Mouse (Mus musculus): ENCODE results near the gene Tirap. TPM values are rescaled to one million over a fixed set of nuclear protein-coding genes. Genes with fewer than 3 reads are reported as not detected.
A peak's percentile ranks its signal among the peaks of the same experiment; 100 is the strongest.

Gene Tirap
- 2.6 and 4.0 TPM in 2 replicates for polyA plus RNA-seq (2012; rRNA removed)

- H3K27me3 ChIP-seq (ENCODE audit: control insufficient read depth, insufficient read depth, low read length): no peaks in the 10 kb centered on the region
- H3K27ac ChIP-seq (ENCODE audit: control insufficient read depth, insufficient read depth, low read depth, low read length): no peak within 1 kb of the TSS
- peaks cover 2% of the 10 kb centered on the region for H3K36me3 ChIP-seq (ENCODE audit: control insufficient read depth, insufficient read depth, low read length)
- H3K4me3 ChIP-seq (ENCODE audit: control insufficient read depth, low read depth, low read length): peak within 1 kb of the TSS; percentile 80
- TF ChIP-seq POLR2A (IDR thresholded peaks at IDR 0.05; ENCODE audit: control insufficient read depth, low read depth, low read length): no peak
- peak; percentile 76 for TF ChIP-seq CTCF (IDR thresholded peaks at IDR 0.05; ENCODE audit: control insufficient read depth, insufficient read depth, insufficient replicate concordance, low read depth, low read length)
- H3K4me1 ChIP-seq (ENCODE audit: control insufficient read depth, insufficient read depth, low read length): peaks cover 5% of the 10 kb centered on the region
These were observed at the start of gene Tirap, which contains the start of gene Srpr for GRCm38 (mm10) chr9:35199772-35200471. TSS of gene Tirap (minus strand) at chr9:35200291. TSS of gene Srpr (plus strand) at chr9:35200175.

- Histone ChIP-seq H3K27me3 (ENCODE audit: control insufficient read depth, insufficient read depth, low read length) (no peaks in the 10 kb centered on the region), H3K4me1 (ENCODE audit: control insufficient read depth, insufficient read depth, low read length) (no peaks in the 10 kb centered on the region), H3K27ac (ENCODE audit: control insufficient read depth, insufficient read depth, low read depth, low read length) (no peak overlapping the region), H3K36me3 (ENCODE audit: control insufficient read depth, insufficient read depth, low read length) (no peaks in the 10 kb centered on the region; the same call in 1 of the 2 replicates), H3K4me3 (ENCODE audit: control insufficient read depth, low read depth, low read length) (no peak overlapping the region)
- no peak for TF ChIP-seq POLR2A (IDR thresholded peaks at IDR 0.05; ENCODE audit: control insufficient read depth, low read depth, low read length)
- no peak for TF ChIP-seq CTCF (IDR thresholded peaks at IDR 0.05; ENCODE audit: control insufficient read depth, insufficient read depth, insufficient replicate concordance, low read depth, low read length)
These were observed 49.4 kb upstream of the Tirap start for GRCm38 (mm10) chr9:35249476-35249875.

- TF ChIP-seq POLR2A (IDR thresholded peaks at IDR 0.05; ENCODE audit: control insufficient read depth, low read depth, low read length) (no peak), CTCF (IDR thresholded peaks at IDR 0.05; ENCODE audit: control insufficient read depth, insufficient read depth, insufficient replicate concordance, low read depth, low read length) (no peak)
- H3K4me1 ChIP-seq (ENCODE audit: control insufficient read depth, insufficient read depth, low read length): no peaks in the 10 kb centered on the region
- H3K4me3 ChIP-seq (ENCODE audit: control insufficient read depth, low read depth, low read length): no peak overlapping the region
- H3K36me3 ChIP-seq (ENCODE audit: control insufficient read depth, insufficient read depth, low read length): no peaks in the 10 kb centered on the region; the same call in 1 of the 2 replicates
- H3K27ac ChIP-seq (ENCODE audit: control insufficient read depth, insufficient read depth, low read depth, low read length): no peak overlapping the region
- no peaks in the 10 kb centered on the region for H3K27me3 ChIP-seq (ENCODE audit: control insufficient read depth, insufficient read depth, low read length)
These were observed 47.3 kb upstream of the Tirap start for GRCm38 (mm10) chr9:35247405-35247804.

GRCm38 (mm10) chr9:35239734-35240133, 39.6 kb upstream of the Tirap start:
- Histone ChIP-seq H3K36me3 (ENCODE audit: control insufficient read depth, insufficient read depth, low read length) (no peaks in the 10 kb centered on the region; the same call in 1 of the 2 replicates), H3K27ac (ENCODE audit: control insufficient read depth, insufficient read depth, low read depth, low read length) (no peak overlapping the region)

GRCm38 (mm10) chr9:35238915-35239571, 39.0 kb upstream of the Tirap start:
- Histone ChIP-seq H3K4me1 (ENCODE audit: control insufficient read depth, insufficient read depth, low read length) (no peaks in the 10 kb centered on the region), H3K27ac (ENCODE audit: control insufficient read depth, insufficient read depth, low read depth, low read length) (no peak overlapping the region), H3K27me3 (ENCODE audit: control insufficient read depth, insufficient read depth, low read length) (no peaks in the 10 kb centered on the region), H3K4me3 (ENCODE audit: control insufficient read depth, low read depth, low read length) (no peak overlapping the region), H3K36me3 (ENCODE audit: control insufficient read depth, insufficient read depth, low read length) (no peaks in the 10 kb centered on the region; the same call in 1 of the 2 replicates)
- TF ChIP-seq POLR2A (IDR thresholded peaks at IDR 0.05; ENCODE audit: control insufficient read depth, low read depth, low read length) (no peak), CTCF (IDR thresholded peaks at IDR 0.05; ENCODE audit: control insufficient read depth, insufficient read depth, insufficient replicate concordance, low read depth, low read length) (no peak)

More at GRCm38 (mm10) chr9:35239734-35240133, 39.6 kb upstream of the Tirap start:
- Histone ChIP-seq H3K4me1 (ENCODE audit: control insufficient read depth, insufficient read depth, low read length) (no peaks in the 10 kb centered on the region), H3K4me3 (ENCODE audit: control insufficient read depth, low read depth, low read length) (no peak overlapping the region), H3K27me3 (ENCODE audit: control insufficient read depth, insufficient read depth, low read length) (no peaks in the 10 kb centered on the region)
- no peak for TF ChIP-seq POLR2A (IDR thresholded peaks at IDR 0.05; ENCODE audit: control insufficient read depth, low read depth, low read length)
- TF ChIP-seq CTCF (IDR thresholded peaks at IDR 0.05; ENCODE audit: control insufficient read depth, insufficient read depth, insufficient replicate concordance, low read depth, low read length): no peak

GRCm38 (mm10) chr9:35238371-35238770, 38.3 kb upstream of the Tirap start:
- TF ChIP-seq POLR2A (IDR thresholded peaks at IDR 0.05; ENCODE audit: control insufficient read depth, low read depth, low read length) (no peak), CTCF (IDR thresholded peaks at IDR 0.05; ENCODE audit: control insufficient read depth, insufficient read depth, insufficient replicate concordance, low read depth, low read length) (no peak)

GRCm38 (mm10) chr9:35235996-35236395, 35.9 kb upstream of the Tirap start:
- H3K4me1 ChIP-seq (ENCODE audit: control insufficient read depth, insufficient read depth, low read length): no peaks in the 10 kb centered on the region

More at GRCm38 (mm10) chr9:35238371-35238770, 38.3 kb upstream of the Tirap start:
- Histone ChIP-seq H3K36me3 (ENCODE audit: control insufficient read depth, insufficient read depth, low read length) (no peaks in the 10 kb centered on the region; the same call in 1 of the 2 replicates), H3K4me3 (ENCODE audit: control insufficient read depth, low read depth, low read length) (no peak overlapping the region), H3K4me1 (ENCODE audit: control insufficient read depth, insufficient read depth, low read length) (no peaks in the 10 kb centered on the region), H3K27me3 (ENCODE audit: control insufficient read depth, insufficient read depth, low read length) (no peaks in the 10 kb centered on the region), H3K27ac (ENCODE audit: control insufficient read depth, insufficient read depth, low read depth, low read length) (no peak overlapping the region)

More at GRCm38 (mm10) chr9:35235996-35236395, 35.9 kb upstream of the Tirap start:
- Histone ChIP-seq H3K27ac (ENCODE audit: control insufficient read depth, insufficient read depth, low read depth, low read length) (no peak overlapping the region), H3K36me3 (ENCODE audit: control insufficient read depth, insufficient read depth, low read length) (no peaks in the 10 kb centered on the region; the same call in none of the 2 replicates), H3K4me3 (ENCODE audit: control insufficient read depth, low read depth, low read length) (no peak overlapping the region), H3K27me3 (ENCODE audit: control insufficient read depth, insufficient read depth, low read length) (no peaks in the 10 kb centered on the region)
- TF ChIP-seq POLR2A (IDR thresholded peaks at IDR 0.05; ENCODE audit: control insufficient read depth, low read depth, low read length) (no peak), CTCF (IDR thresholded peaks at IDR 0.05; ENCODE audit: control insufficient read depth, insufficient read depth, insufficient replicate concordance, low read depth, low read length) (no peak)

All from testis, adult 2 months (tissue).